Mouse (Mus musculus) embryo, embryonic 10.5 days (tissue): ENCODE data around the gene Qrich2.
"Not testable (repeated sequence)": the region's sequence is repeated elsewhere in the genome, so short reads cannot be mapped to it uniquely, and the experiment has no call there.

Source experiments
- DNase-seq: peaks from one replicate; pipeline ENCODE4 v3.0.0-alpha.2; 2015; ENCODE audit warnings: low spot score

Qrich2 gene

GRCm38 (mm10) chr11:116488693-116489375, 22.8 kb upstream of the Qrich2 start:
- DNase-seq, result no peak

- DNase-seq, result no peak
These were observed 22.2 kb upstream of the Qrich2 start for GRCm38 (mm10) chr11:116488207-116488606.

- no peak for DNase-seq
These were observed 18.2 kb upstream of the Qrich2 start for GRCm38 (mm10) chr11:116484261-116484660.

GRCm38 (mm10) chr11:116481776-116482175, 15.7 kb upstream of the Qrich2 start:
- no peak for DNase-seq

- no peak for DNase-seq
These were observed 14.9 kb upstream of the Qrich2 start for GRCm38 (mm10) chr11:116480975-116481374.

- no peak for DNase-seq
These were observed 13.8 kb upstream of the Qrich2 start for GRCm38 (mm10) chr11:116479832-116480231.

GRCm38 (mm10) chr11:116478978-116479377, 12.9 kb upstream of the Qrich2 start:
- no peak for DNase-seq

GRCm38 (mm10) chr11:116477160-116477759, 11.2 kb upstream of the Qrich2 start:
- DNase-seq, result no peak

GRCm38 (mm10) chr11:116476696-116477095, 10.7 kb upstream of the Qrich2 start:
- DNase-seq, result no peak

- no peak for DNase-seq
These were observed 10.0 kb upstream of the Qrich2 start for GRCm38 (mm10) chr11:116476041-116476440.

GRCm38 (mm10) chr11:116472275-116472674, 6.2 kb upstream of the Qrich2 start:
- no peak for DNase-seq

- DNase-seq, result no peak
These were observed 4.9 kb upstream of the Qrich2 start for GRCm38 (mm10) chr11:116470896-116471295.

GRCm38 (mm10) chr11:116470249-116470648, 4.2 kb upstream of the Qrich2 start:
- DNase-seq, result no peak

GRCm38 (mm10) chr11:116468338-116468737, 2.3 kb upstream of the Qrich2 start:
- DNase-seq, result not testable (repeated sequence)

GRCm38 (mm10) chr11:116463833-116464232, 2.2 kb downstream of the Qrich2 start:
- peak; percentile 91 for DNase-seq

- no peak for DNase-seq
These were observed 2.7 kb downstream of the Qrich2 start for GRCm38 (mm10) chr11:116463338-116463737.

GRCm38 (mm10) chr11:116459786-116460185, 6.3 kb downstream of the Qrich2 start:
- DNase-seq, result no peak

- no peak for DNase-seq
These were observed 9.8 kb downstream of the Qrich2 start for GRCm38 (mm10) chr11:116456234-116456633.

GRCm38 (mm10) chr11:116453889-116454288, 12.2 kb downstream of the Qrich2 start:
- DNase-seq, result no peak

GRCm38 (mm10) chr11:116449341-116449740, 16.7 kb downstream of the Qrich2 start:
- no peak for DNase-seq

- DNase-seq, result no peak
These were observed 18.2 kb downstream of the Qrich2 start for GRCm38 (mm10) chr11:116447822-116448221.

- no peak for DNase-seq
These were observed 19.6 kb downstream of the Qrich2 start for GRCm38 (mm10) chr11:116446308-116446887.

- peak; percentile 96 for DNase-seq
These were observed 20.3 kb downstream of the Qrich2 start for GRCm38 (mm10) chr11:116445596-116446307.
